Mouse (Mus musculus) kidney, adult 2 months (tissue): ENCODE results near the gene Plod1. TPM values are rescaled to one million over a fixed set of nuclear protein-coding genes. Genes with fewer than 3 reads are reported as not detected.

ENCODE experiments used
- DNase-seq: peaks from one replicate; pipeline ENCODE4 v3.0.0; 2021
- H3K27ac ChIP-seq: fragments of 200-500 bp; 2 replicates; pipeline ENCODE4 v1.5.1; 2012; ENCODE audit warnings: low read depth, low read length, control low read depth, inconsistent platforms; ENCODE audit not compliant: insufficient read depth
- H3K27me3 ChIP-seq: fragments of 200-500 bp; replicated peaks from 2 replicates; pipeline ENCODE4 v1.6.1; 2012; ENCODE audit warnings: mild to moderate bottlenecking, moderate library complexity, low read length, inconsistent platforms; ENCODE audit not compliant: control insufficient read depth, insufficient read depth
- H3K36me3 ChIP-seq: fragments of 200-500 bp; 2 replicates; pipeline ENCODE4 v1.6.1; 2012; ENCODE audit warnings: mild to moderate bottlenecking, moderate library complexity, low read length, inconsistent platforms; ENCODE audit not compliant: control insufficient read depth, insufficient read depth
- H3K4me1 ChIP-seq: fragments of 200-500 bp; 2 replicates; pipeline ENCODE4 v1.6.1; 2011; ENCODE audit warnings: low read length; ENCODE audit not compliant: control insufficient read depth, insufficient read depth
- H3K4me3 ChIP-seq: fragments of 200-500 bp; 2 replicates; pipeline ENCODE4 v1.5.1; 2011; ENCODE audit warnings: mild to moderate bottlenecking, low read depth, low read length, control low read depth; ENCODE audit not compliant: insufficient read depth
- CTCF ChIP-seq: fragments of 200-500 bp; conservative IDR thresholded peaks from 2 replicates; pipeline ENCODE4 v1.5.1; 2011; ENCODE audit warnings: low read depth, mild to moderate bottlenecking, control low read depth, low read length, moderate library complexity, mixed read lengths; ENCODE audit not compliant: insufficient read depth, insufficient read length
- POLR2A ChIP-seq: fragments of 200-500 bp; IDR thresholded peaks from one replicate; pipeline ENCODE4 v1.6.1; 2011; ENCODE audit warnings: low read depth, low read length, control low read depth
- WGBS: fragments of 180-500 bp; shearing (Covaris S2); methylation state at CpG from one replicate; pipeline ENCODE4 v1.1.7; 2018; 5-methylcytosine and 5-hydroxymethylcytosine counted together
- polyA plus RNA-seq: library from polyadenylated mRNA; depleted of rRNA; stranded (reverse); fragments of >200 nt; gene quantifications from 2 replicates; pipeline ENCODE4 v1.2.3, GENCODE M21; 2012

The Plod1 gene
- polyA plus RNA-seq, 1 experiment, result 42.1 TPM

- no peak overlapping the region for H3K27ac ChIP-seq
- no peaks in the 10 kb centered on the region for H3K27me3 ChIP-seq
- H3K36me3 ChIP-seq, result no peaks in the 10 kb centered on the region
- H3K4me1 ChIP-seq, result no peaks in the 10 kb centered on the region
- H3K4me3 ChIP-seq, result no peak overlapping the region
- peak; percentile 69 for DNase-seq
- 57% methylated on average over 8 of the region's 8 CpGs for WGBS
- no peak for TF ChIP-seq CTCF
- no peak for TF ChIP-seq POLR2A
These were observed 8.9 kb downstream of the Plod1 start for GRCm38 (mm10) chr4:147927705-147928104.

GRCm38 (mm10) chr4:147922341-147922740, 14.2 kb downstream of the Plod1 start:
- DNase-seq, result peak; percentile 31
- Histone ChIP-seq H3K4me1 (no peaks in the 10 kb centered on the region), H3K27ac (no peak overlapping the region), H3K36me3 (no peaks in the 10 kb centered on the region), H3K27me3 (no peaks in the 10 kb centered on the region), H3K4me3 (no peak overlapping the region)
- WGBS, result 56% methylated on average over 11 of the region's 11 CpGs
- TF ChIP-seq CTCF, result no peak
- TF ChIP-seq POLR2A, result no peak

- no peak overlapping the region for H3K4me3 ChIP-seq
- H3K27me3 ChIP-seq, result no peaks in the 10 kb centered on the region
- TF ChIP-seq POLR2A (no peak), CTCF (no peak)
- no peak overlapping the region for H3K27ac ChIP-seq
- H3K4me1 ChIP-seq, result no peaks in the 10 kb centered on the region
- 63% methylated on average over 10 of the region's 10 CpGs for WGBS
- DNase-seq, result no peak
- H3K36me3 ChIP-seq, result no peaks in the 10 kb centered on the region
These were observed 15.6 kb downstream of the Plod1 start for GRCm38 (mm10) chr4:147920973-147921372.

- Histone ChIP-seq H3K4me1 (no peaks in the 10 kb centered on the region), H3K4me3 (no peak overlapping the region), H3K27me3 (no peaks in the 10 kb centered on the region), H3K27ac (no peak overlapping the region), H3K36me3 (no peaks in the 10 kb centered on the region)
- TF ChIP-seq POLR2A (no peak), CTCF (peak; percentile 56)
- WGBS, result 58% methylated on average over 7 of the region's 7 CpGs
- peak; percentile 69 for DNase-seq
These were observed 18.0 kb downstream of the Plod1 start for GRCm38 (mm10) chr4:147918459-147919121.

- no peaks in the 10 kb centered on the region for H3K4me1 ChIP-seq
- no peak for DNase-seq
- H3K4me3 ChIP-seq, result no peak overlapping the region
- WGBS, result 89% methylated on average over 5 of the region's 5 CpGs
- H3K27ac ChIP-seq, result no peak overlapping the region
- H3K36me3 ChIP-seq, result no peaks in the 10 kb centered on the region
- TF ChIP-seq CTCF, result no peak
- H3K27me3 ChIP-seq, result no peaks in the 10 kb centered on the region
These were observed 27.1 kb downstream of the Plod1 start for GRCm38 (mm10) chr4:147909486-147909885.

- H3K36me3 ChIP-seq, result no peaks in the 10 kb centered on the region; the same call in 1 of the 2 replicates
- WGBS, result 83% methylated on average over 5 of the region's 5 CpGs
- H3K4me3 ChIP-seq, result no peak overlapping the region
- TF ChIP-seq CTCF (no peak), POLR2A (no peak)
- H3K27me3 ChIP-seq, result no peaks in the 10 kb centered on the region
- DNase-seq, result no peak
- 0 out of 2 replicates have a peak, but pooled peaks cover 9% of the 10 kb centered on the region for H3K4me1 ChIP-seq
- no peak overlapping the region for H3K27ac ChIP-seq
These were observed 30.3 kb downstream of the Plod1 start for GRCm38 (mm10) chr4:147906230-147906629.

- Histone ChIP-seq H3K36me3 (no peaks in the 10 kb centered on the region; the same call in 1 of the 2 replicates), H3K27me3 (no peaks in the 10 kb centered on the region), H3K4me3 (peak overlapping the region; percentile 79), H3K4me1 (0 out of 2 replicates have a peak, but pooled peaks cover 9% of the 10 kb centered on the region), H3K27ac (peak overlapping the region; percentile 4; the same call in 1 of the 2 replicates)
- under 1% methylated on average over 8 of the region's 8 CpGs for WGBS
- no peak for DNase-seq
- TF ChIP-seq POLR2A (no peak), CTCF (no peak)
These were observed 31.4 kb downstream of the Plod1 start for GRCm38 (mm10) chr4:147905090-147905659.
